Mouse (Mus musculus): Measurements from ENCODE around the gene Gli2.

Gene Gli2

GRCm38 (mm10) chr1:118795415-118796167 is 257.8 kb downstream of the Gli2 start:
- DNase-seq (ENCODE audit: low spot score) = no peak

DNA sequence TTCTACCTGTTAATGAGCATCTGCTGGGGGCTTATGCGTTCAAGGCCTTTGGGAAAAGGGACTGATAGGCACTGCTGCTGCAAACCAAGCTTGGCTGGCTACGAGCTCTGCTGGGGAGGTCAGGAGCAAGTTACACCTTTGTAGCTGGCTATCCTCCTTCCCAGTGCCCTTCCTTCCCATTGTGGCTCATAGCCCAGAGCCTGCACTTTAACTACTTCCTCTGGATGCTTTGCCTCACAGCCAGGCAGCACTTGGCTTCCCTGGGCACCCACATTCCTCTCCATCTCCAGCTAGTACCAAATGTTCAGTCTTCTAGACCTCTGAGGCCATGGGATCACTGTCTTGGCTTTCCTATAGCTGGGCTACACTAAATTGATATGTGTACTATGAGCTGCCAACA is 263.5 kb downstream of the Gli2 start:
- no peak for DNase-seq (ENCODE audit: low spot score)

- DNase-seq (ENCODE audit: low spot score) = no peak
Measured at GRCm38 (mm10) chr1:118789468-118789867, 264.0 kb downstream of the Gli2 start.

DNA sequence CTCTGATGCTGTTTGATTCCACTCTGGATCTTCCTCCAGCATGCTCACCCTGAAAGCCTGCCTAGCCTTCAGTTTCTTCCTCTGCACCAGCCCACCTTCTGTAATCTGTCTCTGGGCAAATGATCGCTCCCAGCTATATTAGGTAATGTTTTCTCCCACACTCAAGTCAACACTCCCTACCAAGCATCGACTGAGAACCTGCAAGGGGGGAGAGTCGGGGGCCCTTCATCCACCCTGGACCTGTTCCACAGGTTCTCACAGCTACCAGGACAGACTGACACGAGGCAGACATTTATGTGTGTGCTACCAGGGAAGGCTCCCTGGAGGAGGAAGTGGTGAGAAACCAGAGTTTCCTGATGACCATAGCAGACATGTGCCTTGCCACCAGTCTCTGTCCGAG is 264.6 kb downstream of the Gli2 start:
- DNase-seq (ENCODE audit: low spot score) = peak; percentile 34

- no peak for DNase-seq (ENCODE audit: low spot score)
Measured at GRCm38 (mm10) chr1:118787486-118787885, 265.9 kb downstream of the Gli2 start.

Measured in urinary bladder, postnatal 14 days (tissue).